Mouse (Mus musculus): Measurements from ENCODE around the gene Rangap1. TPM values are rescaled to one million over a fixed set of nuclear protein-coding genes. Genes with fewer than 3 reads are reported as not detected.
A peak's percentile ranks its signal among the peaks of the same experiment; 100 is the strongest.
"Not testable (repeated sequence)": the region's sequence is repeated elsewhere in the genome, so short reads cannot be mapped to it uniquely, and the experiment has no call there.

Rangap1 gene
- polyA plus RNA-seq, 1 experiment from 2014 or later: 150 TPM

GRCm38 (mm10) chr15:81702306-81703093, 42.8 kb downstream of the Rangap1 start:
- Histone ChIP-seq H3K4me1 (no peaks in the 10 kb centered on the region), H3K9me3 (replicated peaks) (no peaks in the 10 kb centered on the region), H3K27ac (no peak overlapping the region), H3K27me3 (ENCODE audit: low read depth, poor library complexity, severe bottlenecking) (peaks cover under 1% of the 10 kb centered on the region; the same call in 1 of the 2 replicates), H3K4me3 (no peak overlapping the region), H3K36me3 (peaks cover 57% of the 10 kb centered on the region)
- no peak for DNase-seq (ENCODE audit: low spot score)
- 93% methylated on average over 13 of the region's 13 CpGs for WGBS

GRCm38 (mm10) chr15:81701350-81701749, 44.0 kb downstream of the Rangap1 start:
- not testable (repeated sequence) for H3K4me1 ChIP-seq; H3K4me3 ChIP-seq; DNase-seq (ENCODE audit: low spot score); H3K27ac ChIP-seq; H3K9me3 ChIP-seq (replicated peaks)
- Histone ChIP-seq H3K36me3 (peaks cover 45% of the 10 kb centered on the region), H3K27me3 (ENCODE audit: low read depth, poor library complexity, severe bottlenecking) (peaks cover 12% of the 10 kb centered on the region)
- whole genome bisulfite sequencing: 80% methylated on average over 4 of the region's 4 CpGs

DNA sequence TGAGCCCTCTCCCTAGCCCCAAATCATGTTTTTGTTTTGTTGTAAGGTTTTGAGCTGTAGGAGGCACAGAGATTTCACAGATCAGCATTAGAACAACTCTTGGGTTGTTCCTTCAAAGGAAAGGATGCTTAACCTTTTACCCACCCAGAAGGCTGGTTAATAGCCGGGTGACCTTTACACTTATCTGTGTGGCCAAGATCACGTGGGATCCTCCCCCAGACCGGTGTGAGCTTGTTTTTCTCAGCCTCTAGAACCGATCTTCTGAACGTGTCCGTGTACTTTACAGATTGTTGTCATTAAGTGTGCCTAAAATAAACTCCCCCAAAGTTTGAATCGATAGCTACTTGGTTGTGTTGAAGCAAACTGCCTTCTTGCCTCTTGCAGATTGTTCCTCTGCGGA, 44.7 kb downstream of the Rangap1 start:
- Histone ChIP-seq H3K36me3 (peaks cover 38% of the 10 kb centered on the region), H3K4me1 (peaks cover 6% of the 10 kb centered on the region; the same call in 1 of the 2 replicates)
- 79% methylated on average over 8 of the region's 8 CpGs for WGBS

GRCm38 (mm10) chr15:81700161-81700560, 45.2 kb downstream of the Rangap1 start:
- H3K36me3 ChIP-seq: peaks cover 33% of the 10 kb centered on the region
- peaks cover 6% of the 10 kb centered on the region; the same call in 1 of the 2 replicates for H3K4me1 ChIP-seq
- H3K27ac ChIP-seq: no peak overlapping the region
- no peaks in the 10 kb centered on the region for H3K9me3 ChIP-seq (replicated peaks)
- no peak overlapping the region for H3K4me3 ChIP-seq
- H3K27me3 ChIP-seq (ENCODE audit: low read depth, poor library complexity, severe bottlenecking): peaks cover 24% of the 10 kb centered on the region
- WGBS: 81% methylated on average over 2 of the region's 2 CpGs
- DNase-seq (ENCODE audit: low spot score): no peak

More for the DNA sequence above, 44.7 kb downstream of the Rangap1 start:
- Histone ChIP-seq H3K27me3 (ENCODE audit: low read depth, poor library complexity, severe bottlenecking) (peaks cover 20% of the 10 kb centered on the region), H3K27ac (no peak overlapping the region), H3K9me3 (replicated peaks) (no peaks in the 10 kb centered on the region), H3K4me3 (no peak overlapping the region)
- no peak for DNase-seq (ENCODE audit: low spot score)

DNA sequence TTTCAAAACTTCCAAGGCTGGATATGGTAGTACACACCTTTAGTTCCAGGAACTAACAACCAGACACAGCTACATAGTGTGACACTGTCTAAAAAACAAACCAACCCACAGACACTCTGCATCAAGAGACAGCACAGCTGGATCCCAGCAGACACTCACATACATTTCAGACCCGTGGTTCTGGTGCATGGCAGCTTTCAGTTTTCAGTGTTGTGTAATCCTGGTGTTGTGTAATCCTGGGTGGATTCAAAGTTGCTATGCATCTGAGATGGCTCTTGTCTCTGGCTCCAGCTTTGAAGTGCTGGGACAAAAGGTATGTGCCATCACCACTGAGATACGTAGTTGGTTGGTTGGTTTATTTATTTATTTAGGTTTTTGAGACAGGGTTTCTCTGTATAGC, 46.8 kb downstream of the Rangap1 start:
- Histone ChIP-seq H3K4me3 (no peak overlapping the region), H3K36me3 (peaks cover 17% of the 10 kb centered on the region), H3K4me1 (peaks cover 22% of the 10 kb centered on the region), H3K27ac (no peak overlapping the region), H3K9me3 (replicated peaks) (no peaks in the 10 kb centered on the region), H3K27me3 (ENCODE audit: low read depth, poor library complexity, severe bottlenecking) (peaks cover 40% of the 10 kb centered on the region)
- DNase-seq (ENCODE audit: low spot score): no peak
- 81% methylated on average over 2 of the region's 2 CpGs for WGBS

- H3K4me1 ChIP-seq: peaks cover 29% of the 10 kb centered on the region
- H3K36me3 ChIP-seq: peaks cover 10% of the 10 kb centered on the region
- H3K9me3 ChIP-seq (replicated peaks): no peaks in the 10 kb centered on the region
- no peak overlapping the region for H3K27ac ChIP-seq
- no peak for DNase-seq (ENCODE audit: low spot score)
- WGBS: 52% methylated on average over 3 of the region's 3 CpGs
- peaks cover 47% of the 10 kb centered on the region for H3K27me3 ChIP-seq (ENCODE audit: low read depth, poor library complexity, severe bottlenecking)
- no peak overlapping the region for H3K4me3 ChIP-seq
Observed at GRCm38 (mm10) chr15:81697847-81698246, 47.5 kb downstream of the Rangap1 start.

DNA sequence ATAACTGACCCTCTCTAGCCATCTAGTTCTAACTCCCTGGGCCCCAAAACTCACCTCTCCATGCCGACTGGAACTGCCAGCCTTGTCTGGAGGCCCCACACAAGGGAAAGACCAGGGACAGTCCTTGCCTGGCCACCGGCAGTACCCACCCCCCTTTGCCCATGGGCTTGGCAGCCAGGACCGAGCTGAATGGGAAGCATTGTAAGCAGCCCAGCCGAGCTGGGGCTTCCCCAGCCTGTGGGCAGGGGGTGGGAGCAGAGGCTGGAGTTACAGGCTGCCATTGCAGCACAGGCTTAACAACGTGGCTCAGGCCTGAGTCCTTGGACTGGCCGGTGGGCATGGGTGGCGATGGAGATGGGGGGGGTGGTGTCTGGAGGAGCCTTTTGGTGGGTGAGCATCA, 48.2 kb downstream of the Rangap1 start, which contains the start of gene Chadl:
Gene Chadl, minus strand, starts transcription at position 113 of the 400 bp plus-strand sequence.
- Histone ChIP-seq H3K4me1 (peaks cover 30% of the 10 kb centered on the region), H3K9me3 (replicated peaks) (no peaks in the 10 kb centered on the region), H3K27me3 (ENCODE audit: low read depth, poor library complexity, severe bottlenecking) (peaks cover 54% of the 10 kb centered on the region), H3K4me3 (no peak within 1 kb of the TSS), H3K27ac (peak within 1 kb of the TSS; percentile 28; the same call in 1 of the 2 replicates), H3K36me3 (peaks cover 3% of the 10 kb centered on the region)
- WGBS: 65% methylated on average over 7 of the region's 7 CpGs
- DNase-seq (ENCODE audit: low spot score): no peak

DNA sequence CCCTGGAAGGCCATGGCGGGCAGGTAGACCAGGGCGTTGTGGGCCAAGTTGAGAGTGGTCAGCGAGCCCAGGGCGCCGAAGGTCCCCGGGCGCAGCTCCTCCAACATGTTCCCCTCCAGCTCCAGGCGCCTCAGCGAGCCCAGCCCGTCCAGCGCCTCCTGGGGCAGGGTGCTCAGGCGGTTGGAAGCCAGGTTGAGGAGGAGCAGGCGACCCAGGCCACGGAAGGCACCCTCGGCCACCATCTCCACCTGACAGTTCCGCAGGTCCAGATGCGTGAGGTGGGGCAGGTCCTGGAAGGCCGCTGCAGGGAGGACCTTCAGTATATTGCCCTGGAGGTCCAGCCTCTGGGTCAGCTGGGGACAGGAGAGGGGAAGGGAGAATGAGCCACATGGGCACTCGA, 50.4 kb downstream of the Rangap1 start:
- H3K4me3 ChIP-seq: peak overlapping the region; percentile 68
- H3K36me3 ChIP-seq: no peaks in the 10 kb centered on the region
- peaks cover 63% of the 10 kb centered on the region for H3K27me3 ChIP-seq (ENCODE audit: low read depth, poor library complexity, severe bottlenecking)
- WGBS: 25% methylated on average over 19 of the region's 19 CpGs
- H3K4me1 ChIP-seq: peaks cover 30% of the 10 kb centered on the region
- H3K27ac ChIP-seq: peak overlapping the region; percentile 86
- DNase-seq (ENCODE audit: low spot score): no peak
- H3K9me3 ChIP-seq (replicated peaks): no peaks in the 10 kb centered on the region

- H3K4me1 ChIP-seq: peaks cover 30% of the 10 kb centered on the region
- H3K36me3 ChIP-seq: no peaks in the 10 kb centered on the region
- WGBS: 1% methylated on average over 94 of the region's 107 CpGs
- H3K27ac ChIP-seq: peak overlapping the region; percentile 86
- no peaks in the 10 kb centered on the region for H3K9me3 ChIP-seq (replicated peaks)
- H3K27me3 ChIP-seq (ENCODE audit: low read depth, poor library complexity, severe bottlenecking): peaks cover 63% of the 10 kb centered on the region
- peak overlapping the region; percentile 68 for H3K4me3 ChIP-seq
- DNase-seq (ENCODE audit: low spot score): peak; percentile 92
Observed at GRCm38 (mm10) chr15:81693967-81694881, 51.1 kb downstream of the Rangap1 start.

DNA sequence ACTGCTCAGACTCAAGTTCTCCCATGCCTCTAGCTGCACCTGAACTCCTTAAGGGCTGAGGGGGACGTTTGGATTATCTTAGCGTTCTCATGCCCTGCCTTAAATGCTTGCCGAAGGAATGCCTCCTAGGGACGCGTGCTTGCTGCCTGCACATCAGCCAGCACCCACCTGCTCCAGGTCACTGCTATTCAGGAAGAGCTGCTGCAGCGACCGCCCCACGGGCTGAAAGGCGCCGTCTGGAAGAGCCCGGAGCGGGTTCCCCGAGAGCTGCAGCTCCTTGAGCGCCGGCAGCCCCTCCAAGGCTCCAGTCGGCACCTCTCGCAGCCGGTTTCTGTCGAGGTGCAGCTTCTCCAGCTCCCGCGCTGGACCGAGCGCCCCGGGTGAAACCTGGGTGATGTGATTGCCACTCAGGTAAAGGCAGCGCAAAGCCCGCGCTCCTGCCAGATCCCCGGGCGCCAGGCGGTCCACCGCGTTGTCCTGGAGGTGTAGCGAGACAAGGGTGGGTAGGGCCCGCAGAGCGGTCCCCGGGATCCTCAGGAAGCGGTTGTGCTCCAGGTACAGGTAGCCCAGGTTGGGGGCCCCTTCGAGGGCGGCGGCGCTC, 51.9 kb downstream of the Rangap1 start:
- Histone ChIP-seq H3K9me3 (replicated peaks) (no peaks in the 10 kb centered on the region), H3K4me1 (peaks cover 30% of the 10 kb centered on the region), H3K4me3 (peak overlapping the region; percentile 68), H3K27ac (peak overlapping the region; percentile 86), H3K27me3 (ENCODE audit: low read depth, poor library complexity, severe bottlenecking) (peaks cover 63% of the 10 kb centered on the region), H3K36me3 (peaks cover 6% of the 10 kb centered on the region)
- WGBS: 6% methylated on average over 41 of the region's 41 CpGs
- no peak for DNase-seq (ENCODE audit: low spot score)

DNA sequence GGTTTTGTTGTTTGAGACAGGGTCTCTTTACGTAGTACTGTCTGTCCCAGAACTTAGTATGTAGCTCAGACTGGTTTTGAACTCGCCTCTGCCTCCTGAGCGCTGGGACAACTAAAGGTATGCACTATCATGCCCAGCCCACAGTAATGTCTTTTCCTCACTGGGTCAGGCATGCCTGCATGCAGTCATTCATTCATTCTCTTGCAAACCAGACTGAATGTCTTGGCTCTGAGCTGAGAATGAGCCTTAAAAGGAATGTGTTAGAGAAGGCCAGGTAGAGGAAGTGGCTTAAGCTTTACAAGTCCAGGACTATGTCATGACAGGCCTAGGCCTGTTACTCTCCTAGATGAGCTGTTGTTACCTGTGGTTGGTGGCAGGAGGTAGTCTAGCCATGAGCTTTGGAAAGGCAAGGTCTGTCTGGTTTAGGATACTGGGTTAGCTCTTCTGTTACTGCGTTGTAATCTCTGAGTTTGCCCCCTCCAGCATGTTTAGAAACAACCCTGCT, 65.0 kb downstream of the Rangap1 start:
- Histone ChIP-seq H3K36me3 (peaks cover 91% of the 10 kb centered on the region), H3K4me3 (no peak overlapping the region), H3K27me3 (ENCODE audit: low read depth, poor library complexity, severe bottlenecking) (no peaks in the 10 kb centered on the region), H3K9me3 (replicated peaks) (no peaks in the 10 kb centered on the region), H3K27ac (no peak overlapping the region), H3K4me1 (no peaks in the 10 kb centered on the region)
- WGBS: 93% methylated on average over 4 of the region's 4 CpGs
- DNase-seq (ENCODE audit: low spot score): no peak

- H3K9me3 ChIP-seq (replicated peaks): no peaks in the 10 kb centered on the region
- no peaks in the 10 kb centered on the region for H3K27me3 ChIP-seq (ENCODE audit: low read depth, poor library complexity, severe bottlenecking)
- H3K4me1 ChIP-seq: no peaks in the 10 kb centered on the region
- no peak for DNase-seq (ENCODE audit: low spot score)
- H3K4me3 ChIP-seq: no peak overlapping the region
- no peak overlapping the region for H3K27ac ChIP-seq
- 94% methylated on average over 3 of the region's 3 CpGs for WGBS
- peaks cover 81% of the 10 kb centered on the region for H3K36me3 ChIP-seq
Observed at GRCm38 (mm10) chr15:81676637-81677036, 68.7 kb downstream of the Rangap1 start.
